Mouse (Mus musculus): ENCODE data around the gene Itpr2.

The Itpr2 gene

GRCm38 (mm10) chr6:146429694-146430380 is 72.2 kb downstream of the Itpr2 start:
- intact Hi-C loops (cut with DNase I) = no loop called here

- intact Hi-C loops (cut with DNase I) = no loop called here
Measured at GRCm38 (mm10) chr6:146424778-146425177, 77.2 kb downstream of the Itpr2 start.

- intact Hi-C loops (cut with DNase I) = no loop called here
Measured at GRCm38 (mm10) chr6:146424326-146424725, 77.7 kb downstream of the Itpr2 start.

- intact Hi-C loops (cut with DNase I) = no loop called here
Measured at GRCm38 (mm10) chr6:146420718-146421117, 81.3 kb downstream of the Itpr2 start.

- intact Hi-C loops (cut with DNase I) = loop anchor here (10.0 kb wide), 2 partner anchors 138 to 592 kb away; no protein-coding TSS in a partner anchor
Measured at GRCm38 (mm10) chr6:146416461-146416860, 85.6 kb downstream of the Itpr2 start.

- intact Hi-C loops (cut with DNase I) = loop anchor here (10.0 kb wide), 2 partner anchors 141 to 589 kb away; no protein-coding TSS in a partner anchor
Measured at GRCm38 (mm10) chr6:146414094-146414493, 87.9 kb downstream of the Itpr2 start.

GRCm38 (mm10) chr6:146411446-146412070 is 90.5 kb downstream of the Itpr2 start:
- intact Hi-C loops (cut with DNase I) = loop anchor here (10.0 kb wide), 2 partner anchors 143 to 587 kb away; no protein-coding TSS in a partner anchor

- intact Hi-C loops (cut with DNase I) = loop anchor here (10.0 kb wide), 2 partner anchors 144 to 586 kb away; no protein-coding TSS in a partner anchor
Measured at GRCm38 (mm10) chr6:146410427-146410810, 91.6 kb downstream of the Itpr2 start.

GRCm38 (mm10) chr6:146409692-146410426 is 92.2 kb downstream of the Itpr2 start:
- intact Hi-C loops (cut with DNase I) = loop anchor here (10.0 kb wide), 2 partner anchors 145 to 585 kb away; no protein-coding TSS in a partner anchor

GRCm38 (mm10) chr6:146405380-146405779 is 96.6 kb downstream of the Itpr2 start:
- intact Hi-C loops (cut with DNase I) = no loop called here

- intact Hi-C loops (cut with DNase I) = no loop called here
Measured at GRCm38 (mm10) chr6:146404876-146405275, 97.1 kb downstream of the Itpr2 start.

- intact Hi-C loops (cut with DNase I) = no loop called here
Measured at GRCm38 (mm10) chr6:146404156-146404555, 97.9 kb downstream of the Itpr2 start.

- intact Hi-C loops (cut with DNase I) = no loop called here
Measured at GRCm38 (mm10) chr6:146402905-146403642, 98.9 kb downstream of the Itpr2 start.

- intact Hi-C loops (cut with DNase I) = no loop called here
Measured at GRCm38 (mm10) chr6:146397803-146398202, 104.2 kb downstream of the Itpr2 start.

GRCm38 (mm10) chr6:146396253-146396652 is 105.8 kb downstream of the Itpr2 start:
- intact Hi-C loops (cut with DNase I) = no loop called here

GRCm38 (mm10) chr6:146395616-146396015 is 106.4 kb downstream of the Itpr2 start:
- intact Hi-C loops (cut with DNase I) = no loop called here

- intact Hi-C loops (cut with DNase I) = no loop called here
Measured at GRCm38 (mm10) chr6:146392188-146392587, 109.8 kb downstream of the Itpr2 start.

- intact Hi-C loops (cut with DNase I) = no loop called here
Measured at GRCm38 (mm10) chr6:146390159-146390558, 111.9 kb downstream of the Itpr2 start.

- intact Hi-C loops (cut with DNase I) = no loop called here
Measured at GRCm38 (mm10) chr6:146388010-146388409, 114.0 kb downstream of the Itpr2 start.

GRCm38 (mm10) chr6:146387039-146387713 is 114.8 kb downstream of the Itpr2 start:
- intact Hi-C loops (cut with DNase I) = no loop called here

- intact Hi-C loops (cut with DNase I) = no loop called here
Measured at GRCm38 (mm10) chr6:146379263-146379662, 122.8 kb downstream of the Itpr2 start.

All from adrenal gland (tissue).